Mouse (Mus musculus): ENCODE measurements around the gene BC016579. TPM values are rescaled to one million over a fixed set of nuclear protein-coding genes. Genes with fewer than 3 reads are reported as not detected.

BC016579 gene
- total RNA-seq (2014; fragmentation: Nextera tagmentation) (2.7 TPM in 1 of 2 replicates, not detected in the other), total RNA-seq (2017) (0.13 and 0.46 TPM in 2 replicates)

- ATAC-seq (replicated peaks; ENCODE audit: poor library complexity, severe bottlenecking) = peak; percentile 44
These were observed at the start of gene BC016579 for GRCm38 (mm10) chr16:45653934-45654332. BC016579 (minus strand) TSS chr16:45654068.

- no peak for ATAC-seq (replicated peaks; ENCODE audit: poor library complexity, severe bottlenecking)
These were observed 45.4 kb upstream of the BC016579 start for GRCm38 (mm10) chr16:45699301-45699700.

GRCm38 (mm10) chr16:45697996-45698395, 44.1 kb upstream of the BC016579 start:
- no peak for ATAC-seq (replicated peaks; ENCODE audit: poor library complexity, severe bottlenecking)

GRCm38 (mm10) chr16:45695445-45696160, 41.7 kb upstream of the BC016579 start:
- no peak for ATAC-seq (replicated peaks; ENCODE audit: poor library complexity, severe bottlenecking)

- ATAC-seq (replicated peaks; ENCODE audit: poor library complexity, severe bottlenecking) = no peak
These were observed 39.7 kb upstream of the BC016579 start, which contains the start of gene Tmprss7 for GRCm38 (mm10) chr16:45693558-45693957. Tmprss7 (minus strand) TSS chr16:45693658.

GRCm38 (mm10) chr16:45692851-45693250, 39.0 kb upstream of the BC016579 start:
- no peak for ATAC-seq (replicated peaks; ENCODE audit: poor library complexity, severe bottlenecking)

- ATAC-seq (replicated peaks; ENCODE audit: poor library complexity, severe bottlenecking) = no peak
These were observed 36.3 kb upstream of the BC016579 start for GRCm38 (mm10) chr16:45690178-45690577.

GRCm38 (mm10) chr16:45686833-45687232, 33.0 kb upstream of the BC016579 start:
- ATAC-seq (replicated peaks; ENCODE audit: poor library complexity, severe bottlenecking) = no peak

GRCm38 (mm10) chr16:45685295-45685694, 31.4 kb upstream of the BC016579 start:
- ATAC-seq (replicated peaks; ENCODE audit: poor library complexity, severe bottlenecking) = no peak

GRCm38 (mm10) chr16:45684815-45685214, 30.9 kb upstream of the BC016579 start:
- peak; percentile 72; the same call in 1 of the 2 replicates for ATAC-seq (replicated peaks; ENCODE audit: poor library complexity, severe bottlenecking)

GRCm38 (mm10) chr16:45676462-45676861, 22.6 kb upstream of the BC016579 start:
- peak; percentile 77 for ATAC-seq (replicated peaks; ENCODE audit: poor library complexity, severe bottlenecking)

GRCm38 (mm10) chr16:45670005-45670404, 16.1 kb upstream of the BC016579 start:
- no peak for ATAC-seq (replicated peaks; ENCODE audit: poor library complexity, severe bottlenecking)

- peak; percentile 65 for ATAC-seq (replicated peaks; ENCODE audit: poor library complexity, severe bottlenecking)
These were observed 14.3 kb upstream of the BC016579 start for GRCm38 (mm10) chr16:45668178-45668577.

GRCm38 (mm10) chr16:45666136-45666535, 12.3 kb upstream of the BC016579 start:
- peak; percentile 91 for ATAC-seq (replicated peaks; ENCODE audit: poor library complexity, severe bottlenecking)

GRCm38 (mm10) chr16:45662381-45662780, 8.5 kb upstream of the BC016579 start:
- no peak for ATAC-seq (replicated peaks; ENCODE audit: poor library complexity, severe bottlenecking)

- ATAC-seq (replicated peaks; ENCODE audit: poor library complexity, severe bottlenecking) = no peak
These were observed 5.7 kb upstream of the BC016579 start for GRCm38 (mm10) chr16:45659596-45659995.

GRCm38 (mm10) chr16:45658248-45658647, 4.4 kb upstream of the BC016579 start:
- no peak for ATAC-seq (replicated peaks; ENCODE audit: poor library complexity, severe bottlenecking)

- ATAC-seq (replicated peaks; ENCODE audit: poor library complexity, severe bottlenecking) = peak; percentile 85
These were observed 3.8 kb upstream of the BC016579 start for GRCm38 (mm10) chr16:45657574-45658159.

GRCm38 (mm10) chr16:45654465-45654864, 597 bp upstream of the BC016579 start:
- no peak for ATAC-seq (replicated peaks; ENCODE audit: poor library complexity, severe bottlenecking)

GRCm38 (mm10) chr16:45653009-45653933, 597 bp downstream of the BC016579 start:
- ATAC-seq (replicated peaks; ENCODE audit: poor library complexity, severe bottlenecking) = peak; percentile 27; the same call in 1 of the 2 replicates

GRCm38 (mm10) chr16:45651497-45651896, 2.4 kb downstream of the BC016579 start:
- peak; percentile 71 for ATAC-seq (replicated peaks; ENCODE audit: poor library complexity, severe bottlenecking)
